Mouse (Mus musculus) stomach, postnatal 0 days (tissue): Measurements from ENCODE around the gene Lrrc3c. TPM values are rescaled to one million over a fixed set of nuclear protein-coding genes. Genes with fewer than 3 reads are reported as not detected.

Experiments used
- ATAC-seq: fragments of 200-750 bp; cut with Nextera tagmentation; 2 replicates; pipeline ENCODE4 v1.8.0; 2017; ENCODE audit not compliant: low FRiP score, low TSS enrichment
- DNase-seq: peaks from one replicate; pipeline ENCODE4 v3.0.0-alpha.2; 2016; ENCODE audit warnings: low spot score
- H3K27ac ChIP-seq: fragments of 300-500 bp; sonication (generic); replicated peaks from 2 replicates; pipeline ENCODE4 v1.5.1; 2014; ENCODE audit warnings: mild to moderate bottlenecking, control low read depth
- H3K27me3 ChIP-seq: fragments of 300-500 bp; sonication (generic); 2 replicates; pipeline ENCODE4 v1.6.1; 2014; ENCODE audit warnings: low read length; ENCODE audit not compliant: control insufficient read depth, insufficient read depth
- H3K36me3 ChIP-seq: fragments of 300-500 bp; sonication (generic); 2 replicates; pipeline ENCODE4 v1.6.1; 2014; ENCODE audit warnings: low read length, mixed read lengths; ENCODE audit not compliant: control insufficient read depth, insufficient read depth
- H3K4me1 ChIP-seq: fragments of 300-500 bp; sonication (generic); replicated peaks from 2 replicates; pipeline ENCODE4 v1.6.1; 2014; ENCODE audit warnings: antibody characterized with exemption; ENCODE audit not compliant: control insufficient read depth, insufficient read depth
- H3K4me2 ChIP-seq: fragments of 300-500 bp; sonication (generic); replicated peaks from 2 replicates; pipeline ENCODE4 v1.6.1; 2014; ENCODE audit warnings: low read depth, mild to moderate bottlenecking, control low read depth, moderate library complexity
- H3K4me3 ChIP-seq: fragments of 300-500 bp; sonication (generic); 2 replicates; pipeline ENCODE4 v1.5.1; 2014; ENCODE audit warnings: low read depth, low read length, control low read depth
- H3K9ac ChIP-seq: fragments of 300-500 bp; sonication (generic); 2 replicates; pipeline ENCODE4 v1.6.1; 2014; ENCODE audit warnings: mild to moderate bottlenecking, low read length, control low read depth, mixed read lengths
- H3K9me3 ChIP-seq: fragments of 300-500 bp; sonication (generic); 2 replicates; pipeline ENCODE4 v1.6.1; 2016; ENCODE audit warnings: low read length; ENCODE audit not compliant: control insufficient read depth
- CTCF ChIP-seq: IDR thresholded peaks from 2 replicates; pipeline ENCODE4 v1.5.1; 2016; ENCODE audit warnings: antibody characterized with exemption, low read depth, mild to moderate bottlenecking, moderate library complexity
- EP300 ChIP-seq: optimal IDR thresholded peaks from 2 replicates; pipeline ENCODE3; 2016; ENCODE audit warnings: antibody characterized with exemption
- WGBS: fragments of 180-500 bp; shearing (Covaris S2); extraction: QIAGEN DNeasy Blood & Tissue Kit; methylation state at CpG from one replicate; pipeline ENCODE4 v1.1.7; 2014; 5-methylcytosine and 5-hydroxymethylcytosine counted together
- polyA plus RNA-seq: library from polyadenylated mRNA; unstranded; fragments of >200 nt; fragmentation: Nextera tagmentation; extraction: Ambion mirVana; gene quantifications from 2 replicates; pipeline ENCODE4 v1.2.1, GENCODE M21; 2015

Lrrc3c gene
- polyA plus RNA-seq, 1 experiment from 2014 or later, result not detected

- TF ChIP-seq EP300 (no peak), CTCF (peak; percentile 47)
- ATAC-seq (no peak), DNase-seq (no peak)
- Histone ChIP-seq H3K36me3 (peaks cover 8% of the 10 kb centered on the region), H3K9me3 (no peaks in the 10 kb centered on the region), H3K4me3 (no peak overlapping the region), H3K27me3 (no peaks in the 10 kb centered on the region), H3K4me2 (no peak overlapping the region), H3K27ac (no peak overlapping the region), H3K9ac (no peak overlapping the region), H3K4me1 (peaks cover 9% of the 10 kb centered on the region)
- WGBS, result 18% methylated on average over 3 of the region's 3 CpGs
Observed at GRCm38 (mm10) chr11:98583571-98583970, 14.5 kb upstream of the Lrrc3c start.

- no peak for DNase-seq
- ATAC-seq, result no peak
- Histone ChIP-seq H3K9me3 (no peaks in the 10 kb centered on the region), H3K9ac (no peak overlapping the region), H3K4me1 (peaks cover 9% of the 10 kb centered on the region), H3K36me3 (peaks cover 8% of the 10 kb centered on the region), H3K27ac (no peak overlapping the region), H3K27me3 (no peaks in the 10 kb centered on the region), H3K4me3 (no peak overlapping the region), H3K4me2 (no peak overlapping the region)
- TF ChIP-seq EP300 (no peak), CTCF (no peak)
- WGBS, result 55% methylated on average over 1 of the region's 1 CpGs
Observed at GRCm38 (mm10) chr11:98584146-98584545, 13.9 kb upstream of the Lrrc3c start.

- no peak overlapping the region for H3K27ac ChIP-seq
Observed at GRCm38 (mm10) chr11:98584629-98585177, 13.4 kb upstream of the Lrrc3c start.

DNA sequence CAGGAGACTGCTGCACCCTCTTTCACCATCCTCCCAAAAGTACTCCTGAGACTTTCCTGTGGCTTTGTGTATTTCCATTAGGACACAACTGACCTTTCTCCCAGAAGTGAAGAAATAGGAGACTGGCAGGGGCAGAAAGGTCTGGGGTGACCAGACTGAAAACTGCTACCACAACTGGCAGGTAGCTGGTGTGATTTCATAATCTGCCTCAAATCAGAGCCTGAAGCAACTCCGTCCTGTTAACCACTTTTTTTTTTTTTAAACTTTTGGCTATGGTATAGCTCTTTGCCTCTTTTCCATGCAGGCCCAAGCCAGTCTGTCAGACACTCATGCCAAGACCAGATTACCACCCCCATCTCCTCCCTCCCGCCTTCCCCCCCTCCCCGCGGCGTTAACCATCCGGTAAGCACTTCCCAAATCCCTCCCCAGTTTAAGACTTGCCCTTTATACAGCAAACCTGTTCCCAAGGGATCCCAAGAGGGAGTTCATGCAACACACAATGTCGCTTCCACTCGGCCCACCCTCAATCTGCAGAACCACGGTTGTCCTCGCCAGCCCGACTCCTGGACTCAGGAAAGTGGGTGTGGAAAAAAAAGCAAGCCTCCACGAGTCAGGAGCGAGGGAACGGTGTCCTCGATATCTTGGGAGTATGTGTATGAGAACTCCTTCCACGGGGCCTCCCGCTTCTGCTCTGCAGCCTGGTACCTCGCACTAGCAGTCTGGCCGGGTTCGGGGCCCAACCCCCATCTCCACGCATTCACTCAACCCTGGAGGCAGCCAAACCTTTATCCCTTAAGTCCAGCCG, 11.8 kb upstream of the Lrrc3c start:
- 2% methylated on average over 22 of the region's 22 CpGs for WGBS
- Histone ChIP-seq H3K9ac (peak overlapping the region; percentile 87), H3K4me3 (peak overlapping the region; percentile 84), H3K27ac (peak overlapping the region; percentile 89), H3K4me2 (peak overlapping the region; percentile 70), H3K4me1 (peaks cover 9% of the 10 kb centered on the region), H3K27me3 (no peaks in the 10 kb centered on the region), H3K9me3 (no peaks in the 10 kb centered on the region), H3K36me3 (peaks cover 8% of the 10 kb centered on the region)
- TF ChIP-seq EP300 (no peak), CTCF (no peak)
- DNase-seq (peak; percentile 26), ATAC-seq (peak; percentile 27)

More at GRCm38 (mm10) chr11:98584629-98585177, 13.4 kb upstream of the Lrrc3c start:
- Histone ChIP-seq H3K4me1 (peaks cover 9% of the 10 kb centered on the region), H3K9ac (no peak overlapping the region), H3K36me3 (peaks cover 8% of the 10 kb centered on the region), H3K27me3 (no peaks in the 10 kb centered on the region), H3K4me3 (no peak overlapping the region), H3K9me3 (no peaks in the 10 kb centered on the region), H3K4me2 (no peak overlapping the region)
- DNase-seq, result no peak
- 91% methylated on average over 6 of the region's 6 CpGs for WGBS
- ATAC-seq, result no peak
- TF ChIP-seq EP300 (no peak), CTCF (no peak)

GRCm38 (mm10) chr11:98586892-98587563, 11.1 kb upstream of the Lrrc3c start, which contains the start of gene Ormdl3:
Gene Ormdl3, minus strand, starts transcription at chr11:98587368.
- H3K27ac ChIP-seq, result peak within 1 kb of the TSS; percentile 89
- peak within 1 kb of the TSS; percentile 87 for H3K9ac ChIP-seq
- peak within 1 kb of the TSS; percentile 84 for H3K4me3 ChIP-seq
- no peaks in the 10 kb centered on the region for H3K9me3 ChIP-seq
- DNase-seq (peak; percentile 99), ATAC-seq (peak; percentile 92)
- peaks cover 8% of the 10 kb centered on the region for H3K36me3 ChIP-seq
- WGBS, result under 1% methylated on average over 48 of the region's 49 CpGs
- peak within 1 kb of the TSS; percentile 70 for H3K4me2 ChIP-seq
- H3K27me3 ChIP-seq, result no peaks in the 10 kb centered on the region
- peaks cover 9% of the 10 kb centered on the region for H3K4me1 ChIP-seq
- TF ChIP-seq EP300, result no peak
